Mouse (Mus musculus) heart, embryonic 13.5 days (tissue): ENCODE results near the gene Nucb1. TPM values are rescaled to one million over a fixed set of nuclear protein-coding genes. Genes with fewer than 3 reads are reported as not detected.
"Not testable (repeated sequence)": the region's sequence is repeated elsewhere in the genome, so short reads cannot be mapped to it uniquely, and the experiment has no call there.

Source experiments
- ATAC-seq: fragments of 200-750 bp; cut with Nextera tagmentation; 2 replicates; pipeline ENCODE4 v1.8.0; 2017; ENCODE audit warnings: moderate TSS enrichment; ENCODE audit not compliant: insufficient number of reproducible peaks, low FRiP score, low TSS enrichment; ENCODE audit errors: extremely low read depth
- H3K27ac ChIP-seq: fragments of 300-500 bp; sonication (generic); replicated peaks from 2 replicates; pipeline ENCODE4 v1.5.1; 2015; ENCODE audit warnings: moderate library complexity, mild to moderate bottlenecking, inconsistent platforms
- H3K27me3 ChIP-seq: fragments of 300-500 bp; sonication (generic); replicated peaks from 2 replicates; pipeline ENCODE4 v1.6.1; 2015; ENCODE audit warnings: mild to moderate bottlenecking, inconsistent platforms
- H3K36me3 ChIP-seq: fragments of 300-500 bp; sonication (generic); 2 replicates; pipeline ENCODE4 v1.6.1; 2015; ENCODE audit warnings: mild to moderate bottlenecking, inconsistent platforms
- H3K4me1 ChIP-seq: fragments of 300-500 bp; sonication (generic); 2 replicates; pipeline ENCODE4 v1.6.1; 2015; ENCODE audit warnings: inconsistent platforms
- H3K4me2 ChIP-seq: fragments of 300-500 bp; sonication (generic); 2 replicates; pipeline ENCODE4 v1.6.1; 2015; ENCODE audit warnings: inconsistent platforms, mild to moderate bottlenecking, moderate library complexity
- H3K4me3 ChIP-seq: fragments of 300-500 bp; sonication (generic); 2 replicates; pipeline ENCODE4 v1.5.1; 2015; ENCODE audit warnings: moderate library complexity, mild to moderate bottlenecking, inconsistent platforms
- H3K9ac ChIP-seq: fragments of 300-500 bp; sonication (generic); 2 replicates; pipeline ENCODE4 v1.6.1; 2015; ENCODE audit warnings: inconsistent platforms, mild to moderate bottlenecking, moderate library complexity
- H3K9me3 ChIP-seq: fragments of 300-500 bp; sonication (generic); 2 replicates; pipeline ENCODE4 v1.6.1; 2016; ENCODE audit warnings: inconsistent platforms
- WGBS: fragments of 180-500 bp; shearing (Covaris S2); methylation state at CpG from one replicate; pipeline ENCODE4 v1.1.7; 2015; ENCODE audit warnings: mixed read lengths; 5-methylcytosine and 5-hydroxymethylcytosine counted together
- polyA plus RNA-seq: library from polyadenylated mRNA; unstranded; fragments of >200 nt; fragmentation: Nextera tagmentation; extraction: Ambion mirVana; gene quantifications from 2 replicates; pipeline ENCODE4 v1.2.1, GENCODE M21; 2015

Gene Nucb1
- polyA plus RNA-seq, 1 experiment from 2014 or later = 175 TPM

DNA sequence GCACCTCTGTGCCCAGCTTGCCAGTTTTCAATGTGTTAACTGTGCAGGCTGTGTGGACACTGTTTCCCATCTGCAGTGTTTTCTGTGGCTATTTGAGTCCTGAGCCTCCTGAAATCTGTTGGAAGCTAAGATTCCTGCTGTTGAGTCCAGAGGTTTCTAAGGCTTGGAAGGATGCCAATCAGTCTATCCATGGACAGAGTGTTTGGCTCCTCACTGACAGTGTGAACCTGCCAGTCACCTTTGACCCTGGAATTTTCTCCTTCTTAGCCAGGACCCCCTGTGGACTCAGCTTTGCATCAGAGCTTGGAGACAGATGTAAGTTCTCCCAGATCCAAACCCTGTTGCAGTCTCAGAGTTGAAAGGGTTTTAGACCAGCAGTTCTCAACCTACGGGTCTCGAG is 30.0 kb upstream of the Nucb1 start:
- Histone ChIP-seq H3K4me2 (no peak overlapping the region), H3K27me3 (no peaks in the 10 kb centered on the region), H3K9me3 (peaks cover 3% of the 10 kb centered on the region; the same call in 1 of the 2 replicates), H3K4me1 (peaks cover 7% of the 10 kb centered on the region), H3K4me3 (no peak overlapping the region), H3K9ac (no peak overlapping the region), H3K27ac (no peak overlapping the region), H3K36me3 (no peaks in the 10 kb centered on the region)
- ATAC-seq = no peak
- WGBS = 74% methylated on average over 2 of the region's 2 CpGs

- no peak overlapping the region for H3K27ac ChIP-seq
- ATAC-seq = no peak
- H3K9ac ChIP-seq = no peak overlapping the region
- peaks cover 7% of the 10 kb centered on the region for H3K4me1 ChIP-seq
- H3K9me3 ChIP-seq = no peaks in the 10 kb centered on the region
- no peak overlapping the region for H3K4me3 ChIP-seq
- no peaks in the 10 kb centered on the region for H3K36me3 ChIP-seq
- WGBS = 77% methylated on average over 3 of the region's 3 CpGs
- H3K27me3 ChIP-seq = no peaks in the 10 kb centered on the region
- no peak overlapping the region for H3K4me2 ChIP-seq
These were observed 28.9 kb upstream of the Nucb1 start for GRCm38 (mm10) chr7:45539095-45539494.

GRCm38 (mm10) chr7:45538163-45539041 is 28.2 kb upstream of the Nucb1 start:
- Histone ChIP-seq H3K4me3 (peak overlapping the region; percentile 64), H3K27me3 (0 out of 2 replicates have a peak, but pooled peaks cover 5% of the 10 kb centered on the region), H3K4me1 (peaks cover 7% of the 10 kb centered on the region), H3K9me3 (no peaks in the 10 kb centered on the region), H3K4me2 (peak overlapping the region; percentile 92), H3K27ac (no peak overlapping the region), H3K36me3 (no peaks in the 10 kb centered on the region), H3K9ac (peak overlapping the region; percentile 80)
- peak; percentile 56; the same call in 1 of the 2 replicates for ATAC-seq
- WGBS = 4% methylated on average over 28 of the region's 29 CpGs

DNA sequence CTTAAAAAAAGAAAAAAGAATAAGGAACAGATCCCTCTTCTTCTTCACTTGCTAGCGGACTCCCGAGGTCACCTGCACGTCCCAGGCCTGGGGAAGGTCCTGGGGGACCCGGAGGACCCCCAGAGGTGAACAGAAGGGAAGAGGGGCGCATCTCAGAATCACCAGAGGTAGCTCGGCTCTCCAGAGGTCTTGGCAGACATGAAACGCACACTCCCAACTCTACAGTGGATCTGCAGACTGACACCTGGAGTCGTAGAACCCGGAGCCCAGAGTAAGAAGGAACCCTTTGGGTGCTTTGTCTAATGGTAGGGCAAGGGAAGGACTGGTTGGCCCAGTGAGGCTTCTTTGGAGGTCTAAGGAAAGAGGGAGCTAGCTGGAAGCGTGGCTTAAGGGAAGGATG is 27.4 kb upstream of the Nucb1 start:
- Histone ChIP-seq H3K9ac (peak overlapping the region; percentile 80), H3K36me3 (no peaks in the 10 kb centered on the region), H3K9me3 (no peaks in the 10 kb centered on the region), H3K27ac (no peak overlapping the region), H3K4me3 (peak overlapping the region; percentile 64), H3K4me1 (peaks cover 7% of the 10 kb centered on the region), H3K4me2 (peak overlapping the region; percentile 92), H3K27me3 (0 out of 2 replicates have a peak, but pooled peaks cover 5% of the 10 kb centered on the region)
- no peak for ATAC-seq
- WGBS = 78% methylated on average over 10 of the region's 10 CpGs

GRCm38 (mm10) chr7:45535676-45536075 is 25.5 kb upstream of the Nucb1 start:
- ATAC-seq = no peak
- Histone ChIP-seq H3K4me3 (no peak overlapping the region), H3K27ac (no peak overlapping the region), H3K9me3 (no peaks in the 10 kb centered on the region), H3K9ac (no peak overlapping the region), H3K4me1 (peaks cover 13% of the 10 kb centered on the region), H3K36me3 (no peaks in the 10 kb centered on the region), H3K4me2 (no peak overlapping the region), H3K27me3 (0 out of 2 replicates have a peak, but pooled peaks cover 8% of the 10 kb centered on the region)
- WGBS = 74% methylated on average over 1 of the region's 1 CpGs

DNA sequence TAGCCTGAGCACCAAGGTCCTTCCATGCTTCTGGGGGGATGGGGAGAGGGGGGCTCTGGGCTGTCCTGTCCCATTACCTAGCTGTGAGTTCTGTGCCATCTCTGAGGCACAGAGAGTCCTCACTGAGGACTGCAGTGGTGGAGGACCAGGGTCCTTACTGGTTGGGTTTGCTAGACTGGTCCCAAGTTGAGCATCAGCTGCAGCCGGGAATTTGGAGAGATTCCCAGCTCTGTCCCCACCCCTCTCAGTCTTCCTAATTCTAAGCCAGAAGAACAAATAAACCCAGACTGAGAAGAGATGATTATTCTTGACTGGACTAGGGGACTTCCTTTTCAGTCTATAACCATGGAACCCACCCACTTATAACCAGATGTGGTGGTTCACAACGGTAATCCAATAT is 20.4 kb upstream of the Nucb1 start:
- peaks cover 28% of the 10 kb centered on the region for H3K4me1 ChIP-seq
- WGBS = 58% methylated on average over 2 of the region's 2 CpGs
- H3K27me3 ChIP-seq = 0 out of 2 replicates have a peak, but pooled peaks cover 8% of the 10 kb centered on the region
- H3K27ac ChIP-seq = 0 out of 2 replicates have a peak overlapping the region, but pooled peaks have one; percentile 30
- H3K9ac ChIP-seq = peak overlapping the region; percentile 15; the same call in 1 of the 2 replicates
- ATAC-seq = no peak
- no peaks in the 10 kb centered on the region for H3K9me3 ChIP-seq
- no peaks in the 10 kb centered on the region for H3K36me3 ChIP-seq
- no peak overlapping the region for H3K4me3 ChIP-seq
- H3K4me2 ChIP-seq = peak overlapping the region; percentile 48

DNA sequence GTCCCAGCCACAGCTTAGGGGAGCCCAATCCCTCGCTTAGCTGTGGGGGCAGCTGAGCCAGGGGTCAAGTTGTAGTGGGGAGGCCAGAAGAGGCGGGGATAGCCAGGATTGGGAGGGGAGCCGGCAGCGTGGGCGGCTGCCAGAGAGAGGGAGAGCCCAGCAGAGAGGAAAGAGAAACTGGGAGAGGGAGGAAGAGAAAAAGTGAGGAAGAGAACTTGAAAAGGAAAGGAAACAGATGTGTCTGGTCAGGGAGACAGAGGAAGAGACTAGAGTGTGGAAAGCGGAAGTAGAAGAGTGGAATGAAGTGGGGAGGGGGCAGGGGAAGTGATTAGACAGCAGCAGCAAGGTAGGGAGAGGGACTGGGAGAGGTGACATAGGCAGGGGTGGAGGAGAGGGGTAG is 19.3 kb upstream of the Nucb1 start:
- ATAC-seq = no peak
- H3K27me3 ChIP-seq = 0 out of 2 replicates have a peak, but pooled peaks cover 8% of the 10 kb centered on the region
- peak overlapping the region; percentile 4; the same call in 1 of the 2 replicates for H3K4me3 ChIP-seq
- peaks cover 38% of the 10 kb centered on the region for H3K4me1 ChIP-seq
- peak overlapping the region; percentile 62; the same call in 1 of the 2 replicates for H3K9ac ChIP-seq
- peak overlapping the region; percentile 48 for H3K4me2 ChIP-seq
- H3K36me3 ChIP-seq = 0 out of 2 replicates have a peak, but pooled peaks cover 2% of the 10 kb centered on the region
- H3K9me3 ChIP-seq = no peaks in the 10 kb centered on the region
- 5% methylated on average over 6 of the region's 6 CpGs for WGBS
- H3K27ac ChIP-seq = peak overlapping the region; percentile 66

DNA sequence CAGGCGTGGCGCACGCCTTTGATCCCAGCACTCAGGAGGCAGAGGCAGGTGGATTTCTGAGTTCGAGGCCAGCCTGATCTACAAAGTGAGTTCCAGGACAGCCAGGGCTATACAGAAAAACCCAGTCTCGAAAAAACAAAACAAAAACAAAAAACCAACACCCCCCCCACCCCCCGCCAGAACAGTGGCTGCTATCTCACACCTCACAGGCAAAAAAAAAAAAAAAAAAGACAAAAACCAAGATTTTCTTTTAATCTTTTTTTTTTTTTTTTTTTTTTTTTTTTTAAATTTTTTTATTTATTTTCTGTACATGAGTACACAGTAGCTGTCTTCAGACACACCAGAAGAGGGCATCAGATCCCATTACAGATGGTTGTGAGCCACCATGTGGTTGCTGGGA is 17.0 kb upstream of the Nucb1 start:
- not testable (repeated sequence) for H3K9ac ChIP-seq, H3K27me3 ChIP-seq, ATAC-seq, H3K9me3 ChIP-seq
- Histone ChIP-seq H3K4me2 (peak overlapping the region; percentile 91), H3K36me3 (peaks cover 23% of the 10 kb centered on the region), H3K4me3 (peak overlapping the region; percentile 92), H3K4me1 (peaks cover 59% of the 10 kb centered on the region), H3K27ac (peak overlapping the region; percentile 99)
- WGBS = 84% methylated on average over 6 of the region's 6 CpGs

DNA sequence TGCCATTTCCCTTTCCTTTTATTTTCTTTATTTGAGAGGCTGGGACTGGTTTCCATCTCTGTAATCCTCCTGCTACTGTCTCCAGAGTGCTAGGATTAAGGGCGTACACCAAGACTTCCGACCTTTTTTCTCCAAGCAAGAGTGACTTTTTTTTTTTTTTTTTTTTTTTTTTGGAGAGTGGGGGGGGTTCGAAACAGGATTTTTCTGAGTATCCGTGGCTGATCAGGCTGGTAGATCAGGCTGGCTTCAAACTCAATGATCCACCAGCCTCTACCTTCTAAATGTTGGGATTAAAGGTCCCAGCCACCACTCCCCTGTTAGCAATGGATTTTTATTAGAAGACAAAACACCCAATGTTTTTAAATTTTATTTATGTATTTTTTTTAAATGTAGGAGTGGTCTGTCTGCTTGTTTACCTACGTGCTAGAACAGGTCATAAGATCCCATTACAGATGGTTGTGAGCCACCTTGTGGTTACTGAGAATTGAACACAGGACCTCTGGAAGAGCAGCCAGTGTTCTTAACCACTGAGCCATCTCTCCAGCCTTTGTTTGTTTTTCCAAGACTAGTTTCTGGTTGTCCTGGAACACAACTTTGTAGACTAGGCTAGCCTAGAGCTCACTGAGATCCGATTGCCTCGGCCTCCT is 16.4 kb upstream of the Nucb1 start:
- no peak for ATAC-seq
- Histone ChIP-seq H3K36me3 (peaks cover 23% of the 10 kb centered on the region), H3K27ac (peak overlapping the region; percentile 99), H3K9ac (peak overlapping the region; percentile 97), H3K4me2 (peak overlapping the region; percentile 91), H3K27me3 (no peaks in the 10 kb centered on the region), H3K4me3 (peak overlapping the region; percentile 92), H3K4me1 (peaks cover 57% of the 10 kb centered on the region), H3K9me3 (no peaks in the 10 kb centered on the region)
- WGBS = 13% methylated on average over 7 of the region's 7 CpGs

- WGBS = under 1% methylated on average over 54 of the region's 54 CpGs
- Histone ChIP-seq H3K27ac (peak within 1 kb of the TSS; percentile 99), H3K9ac (peak within 1 kb of the TSS; percentile 97), H3K27me3 (no peaks in the 10 kb centered on the region), H3K36me3 (peaks cover 23% of the 10 kb centered on the region), H3K4me3 (peak within 1 kb of the TSS; percentile 92), H3K4me1 (peaks cover 61% of the 10 kb centered on the region), H3K9me3 (no peaks in the 10 kb centered on the region), H3K4me2 (peak within 1 kb of the TSS; percentile 91)
- ATAC-seq = peak; percentile 72
These were observed 15.7 kb upstream of the Nucb1 start, which contains the start of the genes Ppp1r15a and Plekha4 for GRCm38 (mm10) chr7:45525809-45526473. TSS of gene Ppp1r15a (minus strand) at chr7:45526268. TSS of gene Plekha4 (plus strand) at chr7:45526330.
